Mouse (Mus musculus): Measurements from ENCODE around the gene Aak1. TPM values are rescaled to one million over a fixed set of nuclear protein-coding genes. Genes with fewer than 3 reads are reported as not detected.

Gene Aak1
- total and polyA plus RNA-seq, 2 experiments = 2.6 to 7.2 TPM

GRCm38 (mm10) chr6:86900546-86900945 is 51.2 kb downstream of the Aak1 start:
- Histone ChIP-seq H3K9ac (ENCODE audit: low read depth, low read length) (no peak overlapping the region), H3K4me1 (ENCODE audit: control insufficient read depth, insufficient read depth, low read length) (no peaks in the 10 kb centered on the region), H3K27ac (replicated peaks; ENCODE audit: insufficient read depth, low read depth, low read length) (no peak overlapping the region), H3K79me2 (ENCODE audit: control insufficient read depth, insufficient read depth, low read length) (peaks cover 13% of the 10 kb centered on the region), H3K27me3 (ENCODE audit: control insufficient read depth, insufficient read depth, low read length) (no peaks in the 10 kb centered on the region), H3K4me3 (ENCODE audit: insufficient read depth, low read depth, low read length) (no peak overlapping the region), H3K36me3 (ENCODE audit: control insufficient read depth, insufficient read depth, low read length) (no peaks in the 10 kb centered on the region)
- no peak for DNase-seq (ENCODE audit: extremely low read depth, low read depth, low spot score)
- 87% methylated on average over 3 of the region's 3 CpGs for WGBS
- TF ChIP-seq CTCF (IDR thresholded peaks at IDR 0.05; ENCODE audit: low read depth, low read length) (no peak), POLR2A (IDR thresholded peaks at IDR 0.05; ENCODE audit: extremely low read depth, insufficient read depth, low read length) (no peak)

GRCm38 (mm10) chr6:86905500-86905899 is 56.2 kb downstream of the Aak1 start:
- Histone ChIP-seq H3K4me1 (ENCODE audit: control insufficient read depth, insufficient read depth, low read length) (no peaks in the 10 kb centered on the region), H3K4me3 (ENCODE audit: insufficient read depth, low read depth, low read length) (no peak overlapping the region), H3K27ac (replicated peaks; ENCODE audit: insufficient read depth, low read depth, low read length) (no peak overlapping the region), H3K36me3 (ENCODE audit: control insufficient read depth, insufficient read depth, low read length) (no peaks in the 10 kb centered on the region), H3K9ac (ENCODE audit: low read depth, low read length) (no peak overlapping the region), H3K27me3 (ENCODE audit: control insufficient read depth, insufficient read depth, low read length) (no peaks in the 10 kb centered on the region), H3K79me2 (ENCODE audit: control insufficient read depth, insufficient read depth, low read length) (peaks cover 12% of the 10 kb centered on the region)
- peak; percentile 70 for DNase-seq (ENCODE audit: extremely low read depth, low read depth, low spot score)
- no peak for TF ChIP-seq POLR2A (IDR thresholded peaks at IDR 0.05; ENCODE audit: extremely low read depth, insufficient read depth, low read length)
- no peak for TF ChIP-seq CTCF (IDR thresholded peaks at IDR 0.05; ENCODE audit: low read depth, low read length)
- 66% methylated on average over 2 of the region's 2 CpGs for WGBS

GRCm38 (mm10) chr6:86907191-86907590 is 57.9 kb downstream of the Aak1 start:
- TF ChIP-seq CTCF (IDR thresholded peaks at IDR 0.05; ENCODE audit: low read depth, low read length) (no peak), POLR2A (IDR thresholded peaks at IDR 0.05; ENCODE audit: extremely low read depth, insufficient read depth, low read length) (no peak)
- no peak for DNase-seq (ENCODE audit: extremely low read depth, low read depth, low spot score)
- WGBS = 91% methylated on average over 2 of the region's 2 CpGs
- Histone ChIP-seq H3K4me3 (ENCODE audit: insufficient read depth, low read depth, low read length) (no peak overlapping the region), H3K9ac (ENCODE audit: low read depth, low read length) (no peak overlapping the region), H3K79me2 (ENCODE audit: control insufficient read depth, insufficient read depth, low read length) (peaks cover 12% of the 10 kb centered on the region), H3K36me3 (ENCODE audit: control insufficient read depth, insufficient read depth, low read length) (no peaks in the 10 kb centered on the region), H3K27ac (replicated peaks; ENCODE audit: insufficient read depth, low read depth, low read length) (no peak overlapping the region), H3K4me1 (ENCODE audit: control insufficient read depth, insufficient read depth, low read length) (no peaks in the 10 kb centered on the region), H3K27me3 (ENCODE audit: control insufficient read depth, insufficient read depth, low read length) (no peaks in the 10 kb centered on the region)

GRCm38 (mm10) chr6:86908561-86909150 is 59.3 kb downstream of the Aak1 start:
- TF ChIP-seq CTCF (IDR thresholded peaks at IDR 0.05; ENCODE audit: low read depth, low read length) (no peak), POLR2A (IDR thresholded peaks at IDR 0.05; ENCODE audit: extremely low read depth, insufficient read depth, low read length) (no peak)
- H3K27me3 ChIP-seq (ENCODE audit: control insufficient read depth, insufficient read depth, low read length) = no peaks in the 10 kb centered on the region
- no peak overlapping the region for H3K4me3 ChIP-seq (ENCODE audit: insufficient read depth, low read depth, low read length)
- no peak overlapping the region for H3K9ac ChIP-seq (ENCODE audit: low read depth, low read length)
- no peaks in the 10 kb centered on the region for H3K4me1 ChIP-seq (ENCODE audit: control insufficient read depth, insufficient read depth, low read length)
- 85% methylated on average over 5 of the region's 5 CpGs for WGBS
- no peaks in the 10 kb centered on the region for H3K36me3 ChIP-seq (ENCODE audit: control insufficient read depth, insufficient read depth, low read length)
- DNase-seq (ENCODE audit: extremely low read depth, low read depth, low spot score) = no peak
- peaks cover 9% of the 10 kb centered on the region for H3K79me2 ChIP-seq (ENCODE audit: control insufficient read depth, insufficient read depth, low read length)
- no peak overlapping the region for H3K27ac ChIP-seq (replicated peaks; ENCODE audit: insufficient read depth, low read depth, low read length)

GRCm38 (mm10) chr6:86909881-86910280 is 60.6 kb downstream of the Aak1 start:
- no peak for TF ChIP-seq CTCF (IDR thresholded peaks at IDR 0.05; ENCODE audit: low read depth, low read length)
- no peak for TF ChIP-seq POLR2A (IDR thresholded peaks at IDR 0.05; ENCODE audit: extremely low read depth, insufficient read depth, low read length)
- Histone ChIP-seq H3K9ac (ENCODE audit: low read depth, low read length) (no peak overlapping the region), H3K79me2 (ENCODE audit: control insufficient read depth, insufficient read depth, low read length) (peaks cover 8% of the 10 kb centered on the region; the same call in 1 of the 2 replicates), H3K27me3 (ENCODE audit: control insufficient read depth, insufficient read depth, low read length) (no peaks in the 10 kb centered on the region), H3K4me1 (ENCODE audit: control insufficient read depth, insufficient read depth, low read length) (no peaks in the 10 kb centered on the region), H3K4me3 (ENCODE audit: insufficient read depth, low read depth, low read length) (no peak overlapping the region), H3K27ac (replicated peaks; ENCODE audit: insufficient read depth, low read depth, low read length) (no peak overlapping the region), H3K36me3 (ENCODE audit: control insufficient read depth, insufficient read depth, low read length) (no peaks in the 10 kb centered on the region)
- WGBS = 83% methylated on average over 7 of the region's 7 CpGs
- DNase-seq (ENCODE audit: extremely low read depth, low read depth, low spot score) = no peak

- 87% methylated on average over 5 of the region's 5 CpGs for WGBS
- Histone ChIP-seq H3K27me3 (ENCODE audit: control insufficient read depth, insufficient read depth, low read length) (no peaks in the 10 kb centered on the region), H3K9ac (ENCODE audit: low read depth, low read length) (no peak overlapping the region), H3K27ac (replicated peaks; ENCODE audit: insufficient read depth, low read depth, low read length) (no peak overlapping the region), H3K4me1 (ENCODE audit: control insufficient read depth, insufficient read depth, low read length) (peaks cover 1% of the 10 kb centered on the region; the same call in 1 of the 2 replicates), H3K79me2 (ENCODE audit: control insufficient read depth, insufficient read depth, low read length) (no peaks in the 10 kb centered on the region; the same call in 1 of the 2 replicates), H3K36me3 (ENCODE audit: control insufficient read depth, insufficient read depth, low read length) (no peaks in the 10 kb centered on the region), H3K4me3 (ENCODE audit: insufficient read depth, low read depth, low read length) (no peak overlapping the region)
- DNase-seq (ENCODE audit: extremely low read depth, low read depth, low spot score) = no peak
- TF ChIP-seq POLR2A (IDR thresholded peaks at IDR 0.05; ENCODE audit: extremely low read depth, insufficient read depth, low read length) = no peak
- TF ChIP-seq CTCF (IDR thresholded peaks at IDR 0.05; ENCODE audit: low read depth, low read length) = no peak
Measured at GRCm38 (mm10) chr6:86916157-86916820, 67.0 kb downstream of the Aak1 start.
